Mouse (Mus musculus): ENCODE measurements around the gene Il1rl2.
"Not testable (repeated sequence)": the region's sequence is repeated elsewhere in the genome, so short reads cannot be mapped to it uniquely, and the experiment has no call there.

Il1rl2 gene

GRCm38 (mm10) chr1:40324457-40324856 is at the start of gene Il1rl2:
Gene Il1rl2, plus strand, starts transcription at chr1:40324610.
- DNase-seq (ENCODE audit: low spot score), result no peak

DNA sequence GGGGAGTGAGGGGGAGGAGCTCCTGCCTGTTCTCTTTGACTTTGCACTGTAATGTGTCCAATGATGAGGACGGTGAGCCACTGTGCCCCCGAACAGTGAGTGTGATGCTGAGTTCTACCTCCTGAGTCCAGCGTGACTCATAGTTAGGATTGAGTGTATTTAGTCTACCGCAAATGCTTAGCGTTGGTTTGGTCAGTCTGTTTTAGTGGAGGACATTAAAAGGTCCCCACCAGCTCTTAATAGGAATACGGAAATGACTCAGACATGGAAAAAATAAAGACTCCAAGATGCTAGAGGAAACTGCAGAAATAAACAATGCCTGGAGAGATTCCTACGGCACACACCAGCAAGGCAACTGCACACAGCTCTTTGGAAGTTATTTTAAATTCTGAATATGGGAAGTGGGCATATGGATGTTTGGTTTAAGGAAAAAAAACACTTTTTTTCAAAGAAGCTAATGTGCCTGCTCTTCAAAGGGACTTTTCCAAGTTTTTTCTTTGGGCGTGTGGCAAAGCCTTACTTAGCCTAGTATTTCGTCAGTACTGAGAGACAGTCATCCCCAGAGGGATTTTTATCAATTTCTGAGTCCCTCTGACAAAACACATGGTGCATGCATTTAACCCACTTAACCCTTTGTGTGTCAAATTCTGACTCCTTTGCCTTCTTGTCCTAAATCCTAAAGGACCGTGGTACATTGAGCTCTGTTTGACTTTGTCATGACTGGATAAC is 49.0 kb upstream of the Il1rl2 start:
- no peak for DNase-seq (ENCODE audit: low spot score)

DNA sequence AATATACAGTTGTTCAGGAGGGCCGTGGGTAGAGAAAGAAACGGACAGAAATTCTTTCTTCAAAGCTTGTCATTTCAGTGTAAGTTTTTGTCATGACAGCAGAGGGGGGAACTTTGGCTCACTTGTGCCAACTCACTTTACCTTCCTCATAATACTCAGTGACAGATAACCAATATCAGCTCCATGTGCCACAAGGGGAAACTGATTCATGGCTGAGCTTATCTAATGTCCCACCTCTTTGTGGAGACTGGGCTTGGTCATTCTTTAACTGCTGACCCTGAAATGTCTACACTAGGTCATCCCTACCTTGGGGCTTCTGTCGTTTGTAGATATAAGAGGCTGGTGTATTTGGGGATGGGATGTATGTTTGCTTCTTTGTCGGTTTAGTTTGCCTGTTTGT is 46.5 kb upstream of the Il1rl2 start:
- no peak for DNase-seq (ENCODE audit: low spot score)

- no peak for DNase-seq (ENCODE audit: low spot score)
Measured at GRCm38 (mm10) chr1:40278720-40279119, 45.7 kb upstream of the Il1rl2 start.

GRCm38 (mm10) chr1:40279182-40279743 is 45.1 kb upstream of the Il1rl2 start:
- no peak for DNase-seq (ENCODE audit: low spot score)

DNA sequence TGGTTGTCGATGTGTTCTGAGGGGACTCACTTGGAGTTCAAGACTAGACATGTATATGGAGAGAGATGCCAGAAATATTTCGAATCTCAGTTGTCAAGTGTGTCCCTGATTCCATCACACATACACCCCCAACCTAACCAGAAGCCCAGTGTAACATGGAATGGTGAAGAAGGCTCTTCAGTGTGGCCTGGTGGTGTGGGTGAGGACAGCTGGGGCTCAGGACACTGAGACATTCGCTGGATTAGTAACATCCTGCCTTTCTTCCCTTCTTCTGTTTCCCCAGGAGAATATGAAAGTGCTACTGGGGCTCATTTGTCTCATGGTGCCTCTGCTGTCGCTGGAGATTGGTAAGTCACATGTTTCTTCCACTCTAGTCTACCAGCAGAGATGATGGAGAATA is 42.5 kb upstream of the Il1rl2 start:
- DNase-seq (ENCODE audit: low spot score), result no peak

- DNase-seq (ENCODE audit: low spot score), result no peak
Measured at GRCm38 (mm10) chr1:40282394-40282793, 42.0 kb upstream of the Il1rl2 start.

DNA sequence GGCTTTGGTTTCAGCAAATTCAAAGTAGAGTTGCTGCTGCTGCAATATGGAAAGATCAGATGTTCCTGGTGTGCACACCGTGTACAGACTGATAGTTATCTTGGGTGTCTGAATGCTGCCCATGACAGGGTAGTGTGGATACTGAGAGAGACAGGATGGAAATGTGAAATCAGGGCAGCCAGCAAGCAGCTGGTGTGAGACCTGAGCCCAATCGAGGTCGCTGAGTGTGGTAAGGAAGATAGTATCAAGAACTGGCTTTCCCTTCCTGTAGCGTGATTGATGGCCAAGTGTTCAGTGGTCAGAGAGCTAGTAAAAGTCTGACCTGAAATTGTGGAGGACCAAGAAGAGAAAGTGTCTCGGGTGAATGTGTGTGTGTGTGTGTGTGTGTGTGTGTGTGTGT is 40.4 kb upstream of the Il1rl2 start:
- DNase-seq (ENCODE audit: low spot score), result no peak

DNA sequence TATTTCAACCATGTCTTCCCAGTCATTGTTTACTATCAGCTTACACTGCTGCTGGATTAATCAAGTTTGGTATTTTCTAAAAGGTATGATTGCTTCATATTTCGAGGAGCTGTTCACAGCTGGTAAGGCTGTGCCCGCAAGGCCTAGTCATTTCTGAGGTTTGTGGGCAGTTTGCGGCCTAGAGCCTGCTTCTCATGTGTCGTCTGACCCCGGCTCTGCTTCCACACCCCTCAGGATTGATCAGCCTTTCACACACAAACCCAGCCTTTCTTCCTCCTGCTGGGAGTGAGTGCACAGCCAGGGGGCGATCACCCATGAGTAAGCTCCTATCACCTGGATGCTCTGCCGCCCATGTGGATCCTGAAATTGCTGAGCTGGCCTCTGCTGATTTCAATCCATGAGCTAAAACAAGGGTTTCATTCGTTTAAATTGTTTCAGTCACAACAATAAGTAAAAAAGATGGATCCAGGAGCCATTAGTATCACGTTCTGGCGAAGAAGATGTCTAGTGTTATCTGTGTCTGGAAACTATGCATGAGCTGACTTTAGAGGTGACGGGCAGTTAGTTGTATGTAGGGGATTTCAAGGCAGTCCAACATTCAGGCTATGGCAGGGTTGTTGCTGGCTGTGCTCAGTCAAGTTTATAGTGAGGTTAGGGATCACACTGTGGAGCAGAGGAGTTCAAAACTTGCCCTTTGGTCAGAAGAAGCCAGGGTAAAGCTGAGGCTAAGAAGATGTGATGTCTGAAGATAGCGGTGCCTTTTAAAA is 33.7 kb upstream of the Il1rl2 start:
- DNase-seq (ENCODE audit: low spot score), result no peak

DNA sequence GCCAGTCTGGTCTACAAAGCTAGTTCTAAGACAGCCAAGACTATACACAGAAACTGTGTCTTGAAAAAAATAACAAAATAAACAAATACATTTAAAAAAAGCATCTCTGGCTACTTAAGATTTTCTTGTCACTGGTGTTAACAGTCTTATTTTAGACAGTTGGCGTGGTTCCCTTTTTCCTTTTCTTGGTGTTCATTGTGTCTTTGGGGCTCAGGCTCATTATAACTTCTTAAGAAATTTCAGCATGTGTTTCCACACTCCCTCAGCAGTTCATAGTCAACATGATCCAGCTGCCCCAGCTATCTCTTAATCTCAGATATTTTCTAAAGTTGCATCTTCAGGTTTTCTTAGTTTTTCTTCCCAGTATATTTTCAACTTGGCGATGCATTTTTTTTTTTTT is 32.2 kb upstream of the Il1rl2 start:
- no peak for DNase-seq (ENCODE audit: low spot score)

- DNase-seq (ENCODE audit: low spot score), result no peak
Measured at GRCm38 (mm10) chr1:40293891-40294290, 30.5 kb upstream of the Il1rl2 start.

GRCm38 (mm10) chr1:40294824-40295223 is 29.6 kb upstream of the Il1rl2 start:
- no peak for DNase-seq (ENCODE audit: low spot score)

- no peak for DNase-seq (ENCODE audit: low spot score)
Measured at GRCm38 (mm10) chr1:40298053-40298452, 26.4 kb upstream of the Il1rl2 start.

DNA sequence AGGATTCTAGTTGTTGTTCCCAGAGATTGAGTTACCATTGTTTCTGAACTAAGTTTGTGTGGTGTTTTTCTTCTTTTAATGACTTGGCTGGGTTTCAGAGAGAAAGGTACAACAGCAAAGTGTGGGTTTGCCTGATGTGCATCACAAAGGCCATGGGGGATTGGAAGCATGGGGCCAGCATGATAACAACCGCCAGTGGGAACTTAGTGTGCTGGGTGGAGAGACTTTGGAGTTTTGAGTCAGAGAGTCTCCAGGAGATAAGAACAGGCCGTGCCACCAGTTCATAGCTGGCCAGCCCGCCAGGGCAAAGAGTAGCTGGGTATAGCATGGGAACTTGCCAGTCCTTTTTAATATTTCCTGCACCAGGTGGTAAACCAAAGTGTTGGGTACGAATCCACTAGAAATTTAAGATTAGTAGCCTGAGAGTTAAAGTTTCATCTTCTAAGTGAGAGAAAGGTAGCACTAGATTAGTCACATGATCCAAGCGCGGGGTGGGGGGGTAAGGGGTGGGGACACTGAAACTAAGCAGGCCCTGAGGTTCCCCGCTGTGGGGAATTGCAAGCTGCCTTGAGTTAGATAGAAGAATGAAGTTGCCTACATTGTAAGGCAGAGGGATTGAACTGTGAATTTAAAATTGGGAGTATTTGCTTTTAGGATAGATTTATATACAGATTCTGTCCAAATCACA is 21.1 kb upstream of the Il1rl2 start:
- no peak for DNase-seq (ENCODE audit: low spot score)

DNA sequence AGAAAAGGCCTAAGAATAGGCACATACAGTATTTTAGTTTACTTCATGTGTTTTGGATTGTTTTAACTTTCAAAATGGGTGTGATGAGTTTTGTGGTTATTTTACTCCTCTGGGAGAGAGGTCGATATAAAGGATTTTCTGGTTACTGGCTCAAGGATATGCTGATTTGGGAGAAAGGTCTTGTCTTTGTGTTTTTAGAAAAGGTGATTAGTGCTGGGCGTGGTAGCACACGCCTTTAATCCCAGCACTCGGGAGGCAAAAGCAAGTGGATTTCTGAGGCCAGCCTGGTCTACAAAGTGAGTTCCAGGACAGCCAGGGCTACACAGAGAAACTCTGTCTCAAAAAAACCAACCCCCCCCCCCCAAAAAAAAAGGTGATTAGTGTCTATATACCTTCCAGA is 20.1 kb upstream of the Il1rl2 start:
- not testable (repeated sequence) for DNase-seq (ENCODE audit: low spot score)

DNA sequence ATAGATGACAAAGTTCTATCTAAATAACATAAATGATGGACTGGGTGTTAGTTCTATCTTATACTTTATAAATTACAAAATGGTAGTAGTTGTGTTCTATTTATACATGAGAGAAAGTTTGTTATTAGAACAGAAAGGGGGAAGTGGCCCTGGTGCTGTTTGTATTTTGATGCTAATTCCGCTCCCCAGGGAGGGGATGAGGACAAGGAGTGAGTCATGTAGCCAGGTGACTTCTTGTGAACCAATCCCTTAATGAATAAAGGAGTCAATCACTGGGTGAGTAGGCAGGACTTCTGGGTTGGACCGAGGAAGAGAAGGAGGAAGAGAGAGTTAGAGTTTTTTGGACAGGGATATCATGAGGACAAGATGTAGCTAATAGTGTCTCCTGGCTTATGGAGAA is 18.3 kb upstream of the Il1rl2 start:
- no peak for DNase-seq (ENCODE audit: low spot score)

DNA sequence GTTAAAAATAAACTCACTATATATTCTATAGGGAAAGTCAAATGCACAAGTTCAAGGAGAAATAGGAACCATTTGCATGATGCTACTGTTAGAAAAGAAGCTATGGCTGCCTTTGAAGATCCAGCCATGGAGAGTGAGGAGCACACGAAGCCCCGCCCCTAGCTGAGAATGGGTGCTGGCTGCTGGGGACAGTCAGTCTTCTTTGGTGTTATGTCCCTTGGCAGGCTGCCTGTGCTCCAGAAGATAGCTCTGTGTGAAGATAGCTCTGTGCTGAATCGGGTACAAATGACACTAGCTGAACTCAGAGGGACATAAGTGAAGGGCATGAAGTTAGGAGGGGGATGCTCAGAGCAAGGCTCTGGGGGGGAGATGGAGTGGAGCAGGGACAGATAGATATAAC is 13.3 kb upstream of the Il1rl2 start:
- DNase-seq (ENCODE audit: low spot score), result no peak

GRCm38 (mm10) chr1:40311625-40312024 is 12.8 kb upstream of the Il1rl2 start:
- DNase-seq (ENCODE audit: low spot score), result no peak

DNA sequence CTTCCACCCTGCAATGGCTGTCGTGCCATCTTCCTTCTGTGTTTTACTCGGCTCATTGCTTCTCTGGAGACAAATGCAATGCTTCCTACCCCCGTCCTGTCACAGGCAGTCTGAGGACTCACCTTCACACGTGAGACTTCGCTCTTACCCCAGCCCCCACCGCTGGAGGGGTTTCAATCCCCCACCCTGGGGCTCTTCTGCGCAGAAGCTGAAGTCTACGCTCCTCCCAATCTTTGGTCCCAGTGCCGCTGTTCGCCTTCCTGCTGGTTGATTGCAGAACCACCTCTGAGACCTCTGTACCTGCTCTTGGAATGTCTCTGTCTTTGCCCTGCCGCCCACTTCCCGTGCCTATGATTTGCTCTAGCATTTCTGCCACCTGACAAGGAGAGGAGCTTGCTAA is 10.4 kb upstream of the Il1rl2 start:
- no peak for DNase-seq (ENCODE audit: low spot score)

DNA sequence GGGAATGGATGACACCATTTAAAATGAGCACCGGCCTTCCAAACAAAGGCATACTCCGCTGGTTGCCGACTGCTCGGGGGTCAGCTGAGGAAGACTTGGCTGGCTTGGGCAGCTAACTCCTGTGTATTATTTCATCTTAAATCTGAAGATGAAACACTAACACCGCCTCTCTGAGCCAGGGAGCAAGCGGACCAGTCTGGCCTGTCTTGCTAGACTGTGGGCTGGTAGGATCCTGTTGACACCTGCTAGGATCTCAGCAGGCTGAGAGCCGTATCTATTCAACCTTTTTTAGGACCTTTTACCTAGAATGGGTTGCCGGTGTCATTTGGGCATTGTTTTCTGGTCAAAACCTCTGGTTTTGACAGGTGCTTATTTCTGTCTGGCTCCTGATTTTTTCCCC is 6.8 kb upstream of the Il1rl2 start:
- no peak for DNase-seq (ENCODE audit: low spot score)

GRCm38 (mm10) chr1:40321824-40322223 is 2.6 kb upstream of the Il1rl2 start:
- DNase-seq (ENCODE audit: low spot score), result no peak

DNA sequence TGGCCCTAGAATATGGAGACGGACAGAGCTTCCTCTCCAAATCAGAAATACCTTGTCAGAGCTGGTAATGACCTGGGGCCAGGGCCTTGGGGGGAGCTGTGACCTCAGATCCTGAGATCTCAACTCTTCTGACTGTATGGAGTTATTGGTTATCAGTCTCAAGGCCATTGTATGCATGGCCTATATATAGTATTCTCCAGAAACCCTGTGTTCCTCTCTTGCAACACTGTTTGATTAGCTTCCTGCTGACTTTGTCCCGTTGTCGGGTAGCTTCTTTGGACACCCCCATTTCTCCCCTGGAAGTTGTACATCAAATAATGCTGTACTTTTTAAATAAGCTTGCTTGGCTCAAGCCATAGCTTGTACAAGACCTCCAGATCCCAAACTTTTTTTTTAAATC is 1.9 kb upstream of the Il1rl2 start:
- no peak for DNase-seq (ENCODE audit: low spot score)

Measured in ovary, adult 18-20 months (tissue).